Mouse (Mus musculus) heart, postnatal 4 days (tissue): ENCODE results near the gene Gm7544. TPM values are rescaled to one million over a fixed set of nuclear protein-coding genes. Genes with fewer than 3 reads are reported as not detected.
"Not testable (repeated sequence)": the region's sequence is repeated elsewhere in the genome, so short reads cannot be mapped to it uniquely, and the experiment has no call there.

Experiments
- DNase-seq: peaks from one replicate; pipeline ENCODE4 v3.0.0; 2021
- total RNA-seq, 2 experiments: library from RNA; stranded (reverse); gene quantifications; 2 replicates each; pipeline ENCODE4 v1.2.3; 2021

Gm7544 gene
- total RNA-seq, 2 experiments from 2014 or later, result not detected

- not testable (repeated sequence) for DNase-seq
Observed at GRCm38 (mm10) chr1:82913434-82913833, 42.4 kb downstream of the Gm7544 start.

GRCm38 (mm10) chr1:82913025-82913424 lies 42.8 kb downstream of the Gm7544 start, which contains the start of gene A030005L19Rik:
Gene A030005L19Rik (plus strand): TSS chr1:82913325.
- no peak for DNase-seq

GRCm38 (mm10) chr1:82905886-82906285 lies 49.9 kb downstream of the Gm7544 start:
- DNase-seq, result no peak

Other genes starting within 250 kb of the Gm7544 start
- gene Mff, start 231.1 kb downstream of the Gm7544 start, total RNA-seq, result 100 to 1,000 TPM; 190 to 206 TPM
- not detected for gene Tm4sf20, start 187.6 kb downstream of the Gm7544 start, total RNA-seq
- gene Gm47791, start 184.8 kb downstream of the Gm7544 start, total RNA-seq, result not detected
- 10 to 100 TPM; 48.5 to 50.8 TPM for gene Agfg1, start 116.5 kb downstream of the Gm7544 start, total RNA-seq
- gene A030005L19Rik, start 42.7 kb downstream of the Gm7544 start, total RNA-seq, result under 1 TPM; 0.36 to 0.56 TPM
- gene A030014E15Rik, start 31.1 kb downstream of the Gm7544 start, total RNA-seq, result not detected
- not detected for gene Gm6217, start 24.6 kb downstream of the Gm7544 start, total RNA-seq
- gene A030003K21Rik, start 12.6 kb downstream of the Gm7544 start, total RNA-seq, result not detected
- gene Gm47955, start 4.3 kb upstream of the Gm7544 start, total RNA-seq, result not detected
- gene Gm47959, start 44.5 kb upstream of the Gm7544 start, total RNA-seq, result not detected
- 1 to 10 TPM in 1 of 2 experiments, under 1 TPM in 1; 0.83 to 1.5 TPM for gene Slc19a3, start 82.4 kb upstream of the Gm7544 start, total RNA-seq
- not detected for gene Krtap28-10, start 86.5 kb upstream of the Gm7544 start, total RNA-seq
- gene Gm47969, start 88.9 kb upstream of the Gm7544 start, total RNA-seq, result not detected
- gene A030005K14Rik, start 103.4 kb upstream of the Gm7544 start, total RNA-seq, result not detected
- gene Krtap28-13, start 104.9 kb upstream of the Gm7544 start, total RNA-seq, result not detected
- gene Ccl20, start 160.8 kb upstream of the Gm7544 start, total RNA-seq, result not detected
- gene Daw1, start 203.7 kb upstream of the Gm7544 start, total RNA-seq, result not detected